Mouse (Mus musculus): ENCODE measurements at regions not wholly inside any gene's neighbourhood (a gene's known extent, or its start where the extent isn't known, plus 50 kb on each side); places are given as distances from the start of the nearest gene placed in this dataset.

- no peak for DNase-seq (ENCODE audit: low spot score in 2 of 2)
Observed at GRCm38 (mm10) chr1:184304813-184305212, 270.7 kb upstream of the 1700056E22Rik start.

- DNase-seq (ENCODE audit: low spot score in 2 of 2) = no peak
Observed at GRCm38 (mm10) chr1:184304204-184304603, 270.1 kb upstream of the 1700056E22Rik start.

GRCm38 (mm10) chr1:184298701-184299100, 264.6 kb upstream of the 1700056E22Rik start:
- DNase-seq (ENCODE audit: low spot score in 2 of 2) = no peak

- DNase-seq (ENCODE audit: low spot score in 2 of 2) = no peak
Observed at GRCm38 (mm10) chr1:184297001-184297740, 263.1 kb upstream of the 1700056E22Rik start.

- DNase-seq (ENCODE audit: low spot score in 2 of 2) = no peak
Observed at GRCm38 (mm10) chr1:184291129-184291528, 257.0 kb upstream of the 1700056E22Rik start.

GRCm38 (mm10) chr1:184289733-184290416, 255.8 kb upstream of the 1700056E22Rik start:
- no peak for DNase-seq (ENCODE audit: low spot score in 2 of 2)

- no peak for DNase-seq (ENCODE audit: low spot score in 2 of 2)
Observed at GRCm38 (mm10) chr1:184281768-184282167, 247.7 kb upstream of the 1700056E22Rik start.

GRCm38 (mm10) chr1:184279263-184279662, 245.2 kb upstream of the 1700056E22Rik start:
- no peak for DNase-seq (ENCODE audit: low spot score in 2 of 2)

GRCm38 (mm10) chr1:184277001-184277400, 242.9 kb upstream of the 1700056E22Rik start:
- no peak for DNase-seq (ENCODE audit: low spot score in 2 of 2)

GRCm38 (mm10) chr1:184275877-184276276, 241.8 kb upstream of the 1700056E22Rik start:
- DNase-seq (ENCODE audit: low spot score in 2 of 2) = no peak

GRCm38 (mm10) chr1:184275396-184275795, 241.3 kb upstream of the 1700056E22Rik start:
- no peak for DNase-seq (ENCODE audit: low spot score in 2 of 2)

- no peak for DNase-seq (ENCODE audit: low spot score in 2 of 2)
Observed at GRCm38 (mm10) chr1:184274704-184275103, 240.6 kb upstream of the 1700056E22Rik start.

GRCm38 (mm10) chr1:184273722-184274121, 239.6 kb upstream of the 1700056E22Rik start:
- no peak for DNase-seq (ENCODE audit: low spot score in 2 of 2)

GRCm38 (mm10) chr1:184271254-184271653, 237.2 kb upstream of the 1700056E22Rik start:
- no peak for DNase-seq (ENCODE audit: low spot score in 2 of 2)

GRCm38 (mm10) chr1:184266051-184266450, 231.9 kb upstream of the 1700056E22Rik start:
- DNase-seq (ENCODE audit: low spot score in 2 of 2) = peak; percentile 12 to 37

- no peak for DNase-seq (ENCODE audit: low spot score in 2 of 2)
Observed at GRCm38 (mm10) chr1:184262975-184263374, 228.9 kb upstream of the 1700056E22Rik start.

GRCm38 (mm10) chr1:184261385-184261727, 227.3 kb upstream of the 1700056E22Rik start:
- DNase-seq (ENCODE audit: low spot score in 2 of 2) = no peak

GRCm38 (mm10) chr1:184260722-184261384, 226.8 kb upstream of the 1700056E22Rik start:
- DNase-seq (ENCODE audit: low spot score in 2 of 2) = no peak

GRCm38 (mm10) chr1:184259853-184260252, 225.8 kb upstream of the 1700056E22Rik start:
- no peak for DNase-seq (ENCODE audit: low spot score in 2 of 2)

GRCm38 (mm10) chr1:184257356-184257755, 223.3 kb upstream of the 1700056E22Rik start:
- no peak for DNase-seq (ENCODE audit: low spot score in 2 of 2)

- no peak for DNase-seq (ENCODE audit: low spot score in 2 of 2)
Observed at GRCm38 (mm10) chr1:184254951-184255350, 220.8 kb upstream of the 1700056E22Rik start.

- no peak for DNase-seq (ENCODE audit: low spot score in 2 of 2)
Observed at GRCm38 (mm10) chr1:184244730-184245488, 210.8 kb upstream of the 1700056E22Rik start.

All from left cerebral cortex, adult 8-10 months (tissue).